Mouse (Mus musculus) embryonic facial prominence, embryonic 12.5 days (tissue): ENCODE data around the gene Clec1b. TPM values are rescaled to one million over a fixed set of nuclear protein-coding genes. Genes with fewer than 3 reads are reported as not detected.

Experiments used
- ATAC-seq: fragments of 200-750 bp; cut with Nextera tagmentation; 2 replicates; pipeline ENCODE4 v1.8.0; 2017; ENCODE audit not compliant: insufficient number of reproducible peaks, insufficient read depth, low FRiP score, low TSS enrichment
- H3K27ac ChIP-seq: fragments of 300-500 bp; sonication (generic); 2 replicates; pipeline ENCODE4 v1.5.1; 2016; ENCODE audit warnings: mild to moderate bottlenecking
- H3K27me3 ChIP-seq: fragments of 300-500 bp; sonication (generic); 2 replicates; pipeline ENCODE4 v1.6.1; 2016; ENCODE audit warnings: mild to moderate bottlenecking, moderate library complexity
- H3K36me3 ChIP-seq: fragments of 300-500 bp; sonication (generic); 2 replicates; pipeline ENCODE4 v1.6.1; 2016; ENCODE audit warnings: mild to moderate bottlenecking
- H3K4me1 ChIP-seq: fragments of 300-500 bp; sonication (generic); 2 replicates; pipeline ENCODE4 v1.6.1; 2016
- H3K4me2 ChIP-seq: fragments of 300-500 bp; sonication (generic); replicated peaks from 2 replicates; pipeline ENCODE4 v1.6.1; 2016; ENCODE audit warnings: mild to moderate bottlenecking, moderate library complexity
- H3K4me3 ChIP-seq: fragments of 300-500 bp; sonication (generic); 2 replicates; pipeline ENCODE4 v1.5.1; 2016; ENCODE audit warnings: mild to moderate bottlenecking
- H3K9ac ChIP-seq: fragments of 300-500 bp; sonication (generic); 2 replicates; pipeline ENCODE4 v1.6.1; 2016; ENCODE audit warnings: mild to moderate bottlenecking, moderate library complexity
- H3K9me3 ChIP-seq: fragments of 300-500 bp; sonication (generic); 2 replicates; pipeline ENCODE4 v1.6.1; 2016; ENCODE audit warnings: mild to moderate bottlenecking, moderate library complexity
- WGBS: fragments of 180-500 bp; shearing (Covaris S2); methylation state at CpG from one replicate; pipeline ENCODE4 v1.1.7; 2016; 5-methylcytosine and 5-hydroxymethylcytosine counted together
- polyA plus RNA-seq: library from polyadenylated mRNA; unstranded; fragments of >200 nt; fragmentation: Nextera tagmentation; extraction: Ambion mirVana; gene quantifications from 2 replicates; pipeline ENCODE4 v1.2.1, GENCODE M21; 2016

Gene Clec1b
- polyA plus RNA-seq, 1 experiment from 2014 or later: 5.0 TPM

- no peaks in the 10 kb centered on the region for H3K9me3 ChIP-seq
- no peak overlapping the region for H3K9ac ChIP-seq
- H3K4me1 ChIP-seq: no peaks in the 10 kb centered on the region
- whole genome bisulfite sequencing: 81% methylated on average over 3 of the region's 3 CpGs
- ATAC-seq: no peak
- H3K27me3 ChIP-seq: no peaks in the 10 kb centered on the region
- no peak overlapping the region for H3K27ac ChIP-seq
- H3K4me3 ChIP-seq: no peak overlapping the region
- H3K4me2 ChIP-seq: no peak overlapping the region
- no peaks in the 10 kb centered on the region for H3K36me3 ChIP-seq
These were observed 13.6 kb upstream of the Clec1b start for GRCm38 (mm10) chr6:129383466-129383865.

DNA sequence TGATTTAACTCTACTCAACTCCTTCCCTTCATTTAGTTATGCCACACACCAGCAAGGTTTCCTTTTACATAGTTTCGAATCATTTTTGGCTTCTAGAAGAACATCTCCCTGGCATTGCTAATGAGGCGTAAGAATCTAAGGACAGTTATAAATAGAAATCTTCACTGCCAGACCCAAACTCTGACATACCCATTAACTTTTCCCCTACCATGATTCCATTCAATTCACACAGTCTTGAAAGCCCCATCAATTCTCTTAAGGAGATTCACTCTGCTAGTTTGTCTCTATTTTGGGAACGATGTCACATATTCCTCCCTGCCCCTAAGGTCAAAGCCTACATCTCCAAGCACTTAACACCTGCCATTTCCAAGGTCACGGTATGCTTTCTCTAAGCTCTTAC, 12.1 kb upstream of the Clec1b start:
- Histone ChIP-seq H3K9ac (no peak overlapping the region), H3K4me1 (no peaks in the 10 kb centered on the region), H3K4me3 (no peak overlapping the region), H3K9me3 (no peaks in the 10 kb centered on the region), H3K27ac (no peak overlapping the region), H3K36me3 (no peaks in the 10 kb centered on the region), H3K4me2 (no peak overlapping the region), H3K27me3 (no peaks in the 10 kb centered on the region)
- 87% methylated on average over 4 of the region's 4 CpGs for WGBS
- ATAC-seq: no peak

DNA sequence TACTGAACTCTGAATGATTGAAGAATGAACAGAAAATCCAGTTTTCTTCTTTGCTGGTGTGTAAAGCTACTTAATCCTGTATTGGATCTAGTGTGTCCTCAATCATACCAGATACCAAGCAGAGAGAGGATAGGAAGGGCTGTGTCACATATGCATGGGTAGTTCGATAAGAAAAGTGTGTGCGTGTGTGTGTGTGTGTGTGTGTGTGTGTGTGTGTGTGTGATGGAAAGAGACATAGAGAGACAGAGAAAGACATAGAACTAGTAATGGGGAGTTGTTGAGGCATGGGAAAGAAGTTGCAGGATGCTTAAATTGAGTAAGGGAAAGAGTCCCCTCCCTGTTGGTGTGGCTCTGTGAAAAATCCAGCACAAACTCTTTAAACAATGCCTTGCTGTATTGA, 11.3 kb upstream of the Clec1b start, which contains the start of gene Clec12b:
TSS of gene Clec12b (minus strand) at position 101 of the 400 bp plus-strand sequence.
- Histone ChIP-seq H3K4me3 (no peak within 1 kb of the TSS), H3K4me1 (no peaks in the 10 kb centered on the region), H3K9me3 (no peaks in the 10 kb centered on the region), H3K36me3 (no peaks in the 10 kb centered on the region), H3K9ac (no peak within 1 kb of the TSS), H3K27ac (no peak within 1 kb of the TSS), H3K4me2 (no peak within 1 kb of the TSS), H3K27me3 (no peaks in the 10 kb centered on the region)
- no peak for ATAC-seq
- WGBS: 81% methylated on average over 2 of the region's 2 CpGs

DNA sequence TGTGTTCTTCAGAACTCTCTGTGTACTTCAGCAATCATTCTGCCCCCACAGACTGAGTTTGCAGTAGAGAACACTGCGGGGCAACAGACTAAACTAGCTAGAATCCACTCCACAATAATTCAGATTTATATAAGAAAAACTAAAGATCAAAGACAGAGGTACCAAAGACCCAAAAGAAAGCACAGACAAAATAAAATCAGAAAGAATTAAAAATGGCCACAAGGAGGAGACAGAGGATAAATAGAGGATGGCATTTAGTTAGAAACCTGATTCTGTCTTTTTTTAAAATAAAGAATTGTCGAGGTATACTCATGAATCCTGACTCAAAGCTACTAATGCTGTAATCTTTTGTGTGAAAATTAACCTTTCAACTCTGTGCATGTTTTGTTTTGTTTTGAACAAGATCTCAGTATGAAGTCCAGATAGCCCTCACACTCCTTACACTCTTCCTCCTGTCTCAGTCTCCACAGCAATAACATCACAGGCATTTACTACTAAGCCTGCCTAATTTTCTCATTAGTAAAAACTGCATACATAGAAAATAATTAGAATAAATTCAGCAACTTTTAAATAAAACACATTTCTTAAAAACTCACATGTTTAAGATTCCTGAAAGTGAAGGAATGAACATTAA, 3.9 kb upstream of the Clec1b start:
- Histone ChIP-seq H3K36me3 (no peaks in the 10 kb centered on the region), H3K27ac (no peak overlapping the region), H3K4me1 (no peaks in the 10 kb centered on the region), H3K9ac (no peak overlapping the region), H3K9me3 (no peaks in the 10 kb centered on the region), H3K4me2 (no peak overlapping the region), H3K4me3 (no peak overlapping the region), H3K27me3 (no peaks in the 10 kb centered on the region)
- 20% methylated on average over 2 of the region's 2 CpGs for WGBS
- no peak for ATAC-seq

DNA sequence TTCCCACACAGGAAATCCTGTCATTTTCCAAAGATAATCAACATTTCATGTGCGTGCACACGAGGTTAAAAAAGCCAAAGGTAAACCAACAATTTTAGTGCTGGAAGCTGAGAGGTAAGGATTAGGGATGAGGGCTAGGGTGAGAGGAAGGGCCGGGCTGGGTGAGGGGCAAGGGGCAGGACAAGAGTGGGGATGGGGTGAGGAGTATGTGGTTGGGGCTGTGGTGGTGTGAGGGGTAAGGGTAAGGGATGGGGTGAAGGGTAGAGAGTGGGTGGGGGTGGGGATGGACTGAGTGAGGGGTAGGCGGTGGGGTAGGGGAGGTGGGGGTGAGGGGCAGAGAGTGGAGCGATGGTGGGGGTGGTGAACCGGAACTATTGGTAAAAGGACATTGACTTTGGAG, 3.4 kb upstream of the Clec1b start:
- H3K9ac ChIP-seq: no peak overlapping the region
- 68% methylated on average over 6 of the region's 6 CpGs for WGBS
- ATAC-seq: no peak
- no peak overlapping the region for H3K4me2 ChIP-seq
- no peaks in the 10 kb centered on the region for H3K4me1 ChIP-seq
- H3K27me3 ChIP-seq: no peaks in the 10 kb centered on the region
- no peaks in the 10 kb centered on the region for H3K9me3 ChIP-seq
- H3K27ac ChIP-seq: no peak overlapping the region
- no peak overlapping the region for H3K4me3 ChIP-seq
- no peaks in the 10 kb centered on the region for H3K36me3 ChIP-seq

DNA sequence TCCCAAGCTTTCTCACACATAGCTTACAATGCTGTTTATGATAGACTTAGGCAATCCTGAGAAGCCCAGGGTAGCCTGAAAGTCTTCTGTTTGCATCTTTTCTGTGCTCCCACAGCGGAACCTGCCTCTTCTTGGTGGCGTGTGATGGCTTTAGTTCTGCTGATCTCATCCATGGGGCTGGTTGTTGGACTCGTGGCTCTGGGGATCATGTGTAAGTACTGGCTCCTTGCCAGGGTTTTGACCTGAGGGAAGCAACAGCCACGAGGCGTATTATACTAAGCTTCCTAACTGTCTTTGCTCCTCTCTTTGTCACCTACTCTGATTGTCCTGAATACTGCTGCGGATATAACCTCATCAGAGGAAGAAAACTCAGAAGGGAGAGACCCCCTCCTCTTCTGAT, 2.8 kb downstream of the Clec1b start:
- no peaks in the 10 kb centered on the region for H3K36me3 ChIP-seq
- no peak for ATAC-seq
- WGBS: 63% methylated on average over 6 of the region's 6 CpGs
- H3K9me3 ChIP-seq: no peaks in the 10 kb centered on the region
- no peak overlapping the region for H3K4me2 ChIP-seq
- no peak overlapping the region for H3K9ac ChIP-seq
- H3K4me1 ChIP-seq: no peaks in the 10 kb centered on the region
- H3K27ac ChIP-seq: no peak overlapping the region
- no peak overlapping the region for H3K4me3 ChIP-seq
- H3K27me3 ChIP-seq: no peaks in the 10 kb centered on the region

GRCm38 (mm10) chr6:129402404-129402803, 5.3 kb downstream of the Clec1b start:
- Histone ChIP-seq H3K9ac (no peak overlapping the region), H3K4me1 (no peaks in the 10 kb centered on the region), H3K27ac (no peak overlapping the region), H3K36me3 (no peaks in the 10 kb centered on the region), H3K9me3 (no peaks in the 10 kb centered on the region), H3K27me3 (no peaks in the 10 kb centered on the region), H3K4me2 (no peak overlapping the region), H3K4me3 (no peak overlapping the region)
- ATAC-seq: no peak
- 90% methylated on average over 2 of the region's 2 CpGs for WGBS

DNA sequence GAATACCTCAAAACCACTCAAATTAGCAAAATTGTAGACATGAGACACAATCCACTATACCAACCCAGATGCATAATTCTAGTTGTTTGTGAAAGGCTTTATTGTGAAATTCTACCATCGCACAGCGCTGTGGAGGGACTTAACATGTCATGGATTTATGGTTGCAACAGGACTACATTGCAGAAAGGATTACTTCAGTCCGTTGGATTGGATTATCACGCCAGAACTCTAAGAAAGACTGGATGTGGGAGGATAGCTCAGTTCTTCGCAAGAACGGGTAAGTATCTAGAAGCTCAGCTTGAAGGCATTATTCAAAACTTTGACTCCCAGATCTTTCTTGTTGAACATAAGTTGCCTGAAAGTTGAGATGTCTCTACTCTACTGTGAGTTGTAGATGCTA, 6.3 kb downstream of the Clec1b start:
- H3K4me3 ChIP-seq: no peak overlapping the region
- no peak overlapping the region for H3K4me2 ChIP-seq
- H3K27me3 ChIP-seq: no peaks in the 10 kb centered on the region
- H3K9me3 ChIP-seq: no peaks in the 10 kb centered on the region
- no peak overlapping the region for H3K9ac ChIP-seq
- no peak for ATAC-seq
- 82% methylated on average over 6 of the region's 6 CpGs for WGBS
- H3K4me1 ChIP-seq: no peaks in the 10 kb centered on the region
- H3K27ac ChIP-seq: no peak overlapping the region
- H3K36me3 ChIP-seq: no peaks in the 10 kb centered on the region

GRCm38 (mm10) chr6:129405999-129406398, 8.9 kb downstream of the Clec1b start:
- no peak overlapping the region for H3K27ac ChIP-seq
- no peak overlapping the region for H3K4me2 ChIP-seq
- H3K9ac ChIP-seq: no peak overlapping the region
- ATAC-seq: no peak
- no peaks in the 10 kb centered on the region for H3K27me3 ChIP-seq
- no peaks in the 10 kb centered on the region for H3K4me1 ChIP-seq
- H3K36me3 ChIP-seq: no peaks in the 10 kb centered on the region
- no peak overlapping the region for H3K4me3 ChIP-seq
- no peaks in the 10 kb centered on the region for H3K9me3 ChIP-seq

GRCm38 (mm10) chr6:129407324-129407723, 10.2 kb downstream of the Clec1b start:
- WGBS: 61% methylated on average over 2 of the region's 2 CpGs
- Histone ChIP-seq H3K27me3 (no peaks in the 10 kb centered on the region), H3K4me2 (no peak overlapping the region), H3K9ac (no peak overlapping the region), H3K27ac (no peak overlapping the region), H3K9me3 (no peaks in the 10 kb centered on the region), H3K4me1 (no peaks in the 10 kb centered on the region), H3K36me3 (no peaks in the 10 kb centered on the region), H3K4me3 (no peak overlapping the region)
- ATAC-seq: no peak

- H3K27me3 ChIP-seq: no peaks in the 10 kb centered on the region
- no peak for ATAC-seq
- 85% methylated on average over 2 of the region's 2 CpGs for WGBS
- no peak within 1 kb of the TSS for H3K4me2 ChIP-seq
- no peak within 1 kb of the TSS for H3K9ac ChIP-seq
- no peaks in the 10 kb centered on the region for H3K9me3 ChIP-seq
- H3K27ac ChIP-seq: no peak within 1 kb of the TSS
- no peaks in the 10 kb centered on the region for H3K36me3 ChIP-seq
- no peak within 1 kb of the TSS for H3K4me3 ChIP-seq
- no peaks in the 10 kb centered on the region for H3K4me1 ChIP-seq
These were observed 11.5 kb downstream of the Clec1b start, which contains the start of gene Clec9a for GRCm38 (mm10) chr6:129408562-129408961. Gene Clec9a (plus strand): TSS chr6:129408862.

GRCm38 (mm10) chr6:129414177-129414576, 17.1 kb downstream of the Clec1b start:
- H3K9me3 ChIP-seq: no peaks in the 10 kb centered on the region
- H3K4me2 ChIP-seq: no peak overlapping the region
- H3K4me3 ChIP-seq: no peak overlapping the region
- no peaks in the 10 kb centered on the region for H3K4me1 ChIP-seq
- 82% methylated on average over 1 of the region's 1 CpGs for WGBS
- H3K27ac ChIP-seq: no peak overlapping the region
- no peaks in the 10 kb centered on the region for H3K36me3 ChIP-seq
- H3K9ac ChIP-seq: no peak overlapping the region
- H3K27me3 ChIP-seq: no peaks in the 10 kb centered on the region
- ATAC-seq: no peak

- Histone ChIP-seq H3K27me3 (no peaks in the 10 kb centered on the region), H3K27ac (no peak overlapping the region), H3K36me3 (no peaks in the 10 kb centered on the region), H3K9ac (no peak overlapping the region), H3K4me2 (no peak overlapping the region), H3K9me3 (no peaks in the 10 kb centered on the region), H3K4me1 (peaks cover 5% of the 10 kb centered on the region), H3K4me3 (no peak overlapping the region)
- WGBS: 88% methylated on average over 3 of the region's 3 CpGs
- no peak for ATAC-seq
These were observed 25.2 kb downstream of the Clec1b start for GRCm38 (mm10) chr6:129422311-129422710.
